Mouse (Mus musculus) left cerebral cortex, adult 18-20 months (tissue): ENCODE data around the gene Sycp2l. TPM values are rescaled to one million over a fixed set of nuclear protein-coding genes. Genes with fewer than 3 reads are reported as not detected.

Experiments used
- DNase-seq, 2 experiments: peaks; one replicate each; pipeline ENCODE4 v3.0.0; 2021 to 2022; ENCODE audit warnings: low spot score in 2 of 2, mixed read lengths in 1 of 2
- long read RNA-seq, 2 experiments: library from polyadenylated mRNA; stranded (forward); transcript quantifications; one replicate each; pipeline ENCODE4 v2.0.0; 2021
- total RNA-seq, 2 experiments: library from RNA; stranded (reverse); gene quantifications; 2 replicates each; pipeline ENCODE4 v1.2.3; 2021

The Sycp2l gene
- total RNA-seq, result under 1 TPM in 1 of 2 experiments, not detected in 1; 0.28 TPM
- long read RNA-seq, experiment 1, result 0 reads
- long read RNA-seq, experiment 2, partial matches to known transcripts, result 0 of 1 reads
- long read RNA-seq, experiment 2, other reads (novel, unspliced or antisense), result 1 of 1 reads

DNA sequence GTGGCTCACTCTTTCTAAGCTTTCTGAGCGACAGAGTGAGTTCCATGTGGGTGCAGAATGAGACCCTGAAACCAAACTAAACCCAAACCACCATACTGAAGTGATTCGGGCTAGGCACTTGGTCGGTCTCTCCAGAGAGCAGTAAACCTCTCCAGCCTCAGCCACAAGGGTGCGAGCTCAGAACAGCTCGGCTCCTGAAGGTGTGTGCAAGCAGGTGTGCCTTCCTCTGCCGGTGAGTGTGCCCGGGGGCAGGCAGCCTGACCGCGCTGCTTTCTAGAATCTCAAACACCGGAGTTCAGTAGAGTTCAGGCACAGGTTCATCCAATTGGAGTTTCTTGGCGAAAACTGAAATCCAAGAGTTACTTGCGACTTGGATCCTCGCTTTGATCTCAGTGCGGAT is at the start of gene Sycp2l:
TSS of gene Sycp2l (plus strand) at position 368 of the 400 bp plus-strand sequence.
- DNase-seq, result no peak

DNA sequence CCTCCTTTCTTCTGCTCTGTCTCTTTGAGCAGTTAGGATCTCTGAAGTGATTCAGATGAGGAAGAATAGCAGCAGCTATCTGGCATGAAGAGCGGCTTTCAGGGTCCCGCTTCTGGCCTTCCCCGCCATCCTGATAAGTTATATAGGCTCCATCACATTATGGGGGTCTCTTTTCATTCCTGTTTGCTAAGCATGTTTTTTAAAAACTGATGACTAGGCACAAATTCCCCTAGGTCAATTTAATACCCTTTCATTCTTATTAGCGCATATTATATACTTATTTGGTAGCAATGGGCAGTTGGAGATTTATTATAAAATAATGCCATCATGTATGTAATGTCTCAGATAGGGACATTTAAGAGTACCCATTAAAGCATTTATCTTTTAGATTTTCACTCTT is 46.5 kb upstream of the Sycp2l start:
- DNase-seq, result no peak

DNA sequence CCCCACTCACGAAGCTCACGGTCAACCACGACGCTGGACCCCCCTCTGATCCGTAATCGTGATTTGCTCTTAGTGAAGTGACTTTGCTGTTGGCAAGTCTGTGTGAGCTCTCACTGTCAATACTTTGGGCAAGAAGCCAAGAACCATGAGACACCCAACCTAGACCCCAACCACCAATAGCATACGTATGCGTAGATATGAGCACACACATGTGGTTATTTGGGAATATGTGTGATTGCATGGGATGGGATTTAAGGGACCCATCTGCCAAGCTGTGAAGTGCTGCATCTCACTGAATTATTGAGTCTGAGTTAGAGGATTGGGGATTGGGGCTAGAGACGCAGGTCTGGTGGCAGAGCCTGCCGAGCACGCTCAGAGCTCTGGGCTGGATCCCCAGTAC is 42.5 kb upstream of the Sycp2l start:
- DNase-seq, result no peak

DNA sequence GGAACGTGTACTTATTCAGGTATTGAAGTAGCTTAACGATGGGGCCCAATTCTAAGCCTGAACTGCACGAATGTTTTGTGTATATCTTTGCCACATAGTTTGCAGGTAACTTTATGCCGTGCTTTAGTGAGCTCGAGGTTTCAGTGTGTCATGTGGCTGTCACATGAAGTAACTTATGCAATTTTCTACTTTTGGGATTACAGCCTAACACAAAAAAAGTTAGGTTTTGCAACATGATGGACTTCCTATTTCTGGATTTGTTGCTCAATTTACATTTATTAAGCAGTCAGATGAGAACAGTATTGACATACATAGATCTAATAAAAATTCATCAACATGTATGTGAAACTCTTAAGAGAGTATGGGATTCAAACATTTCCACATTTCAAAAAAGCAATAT is 40.3 kb upstream of the Sycp2l start:
- DNase-seq, result no peak

DNA sequence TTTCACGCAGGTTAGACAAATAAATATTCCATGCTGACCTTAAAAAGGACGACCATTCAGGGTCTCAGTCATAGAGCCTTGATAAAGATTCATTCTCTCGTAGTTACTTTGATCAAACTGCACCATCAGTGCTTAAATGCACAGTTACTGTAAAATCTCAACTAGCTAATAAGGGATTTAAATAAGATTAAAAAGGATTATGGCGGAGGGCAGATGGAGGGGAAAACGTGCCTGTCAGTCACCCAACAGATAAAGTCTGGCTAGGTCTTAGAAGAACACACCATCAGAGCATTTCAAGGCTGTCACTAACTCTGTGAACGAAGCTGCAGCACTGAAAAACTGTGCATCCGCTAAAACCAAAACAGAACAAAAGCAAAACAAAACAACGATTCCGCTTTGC is 36.2 kb upstream of the Sycp2l start:
- no peak for DNase-seq

DNA sequence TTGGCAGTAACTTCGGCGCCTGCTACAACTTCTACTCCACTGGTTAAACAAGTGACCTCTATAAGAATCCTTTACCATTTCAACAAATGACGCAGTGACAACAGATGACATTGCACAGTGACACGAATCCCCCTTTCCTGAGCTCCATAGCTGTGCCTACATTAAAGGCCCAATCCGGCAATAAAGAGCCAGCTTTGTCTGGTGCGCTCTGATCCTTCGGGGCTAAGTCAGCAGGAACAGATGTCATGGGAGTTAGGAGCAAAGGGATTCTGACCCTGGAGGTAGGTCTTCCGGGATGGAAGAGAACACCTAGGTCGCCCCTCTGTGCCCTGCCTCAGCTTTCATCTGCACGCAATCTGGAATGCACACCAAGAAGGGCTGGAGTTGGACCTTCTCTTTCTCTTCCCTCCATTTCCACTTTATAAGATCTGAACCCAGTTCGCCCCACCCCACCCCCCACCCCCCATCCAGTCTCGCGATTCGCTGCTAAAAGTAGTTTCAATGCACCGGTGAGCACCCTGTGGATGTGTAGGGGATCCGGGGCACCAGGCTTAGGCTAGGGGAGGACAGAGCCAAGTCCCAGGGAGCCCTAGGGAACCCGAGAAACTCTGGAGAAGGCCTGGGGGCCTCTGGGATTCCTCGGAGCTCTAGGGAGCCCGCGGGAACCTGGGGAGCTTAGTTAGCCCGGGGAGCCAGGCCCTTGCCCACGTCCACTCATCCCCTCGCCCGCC is 35.3 kb upstream of the Sycp2l start:
- DNase-seq, result no peak

DNA sequence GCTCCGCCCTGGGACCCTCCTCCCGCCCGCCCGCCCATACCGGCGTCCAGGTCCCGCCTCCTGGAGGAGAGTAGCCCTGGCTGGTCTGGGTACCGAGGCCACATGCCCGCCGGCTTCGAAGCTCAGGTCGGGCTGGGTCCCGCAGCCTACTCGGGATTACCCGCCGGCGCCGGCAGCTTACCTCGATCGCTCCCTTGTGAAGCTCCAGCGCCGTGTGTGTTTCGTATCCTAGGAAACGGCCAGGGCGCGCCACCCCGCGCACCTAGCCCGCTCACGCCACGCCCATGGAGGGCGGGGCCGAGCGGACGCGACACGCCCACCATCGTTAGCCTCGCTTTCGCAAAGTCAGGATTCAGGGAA is 34.7 kb upstream of the Sycp2l start, which contains the start of gene Mak:
TSS of gene Mak (minus strand) at position 286 of the 360 bp plus-strand sequence.
- DNase-seq, result peak; percentile 58 to 78

DNA sequence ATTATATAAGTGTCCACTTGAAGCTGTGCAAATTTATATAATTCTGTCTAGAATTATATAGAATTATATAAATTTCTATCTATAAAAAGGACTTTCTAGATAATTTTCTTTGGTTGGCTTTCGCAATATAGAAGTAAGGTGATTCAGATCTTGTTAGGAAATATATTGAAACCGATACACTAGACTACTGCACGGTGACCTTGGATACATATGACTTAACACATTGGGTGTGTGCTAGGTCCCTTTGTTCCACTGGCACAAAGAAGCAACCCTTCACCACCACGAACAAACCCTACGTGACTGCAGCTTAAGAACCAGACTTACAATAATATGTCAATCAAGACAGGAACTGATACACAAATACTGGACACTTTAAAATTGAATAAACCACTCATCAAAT is 34.2 kb upstream of the Sycp2l start:
- DNase-seq, result no peak

DNA sequence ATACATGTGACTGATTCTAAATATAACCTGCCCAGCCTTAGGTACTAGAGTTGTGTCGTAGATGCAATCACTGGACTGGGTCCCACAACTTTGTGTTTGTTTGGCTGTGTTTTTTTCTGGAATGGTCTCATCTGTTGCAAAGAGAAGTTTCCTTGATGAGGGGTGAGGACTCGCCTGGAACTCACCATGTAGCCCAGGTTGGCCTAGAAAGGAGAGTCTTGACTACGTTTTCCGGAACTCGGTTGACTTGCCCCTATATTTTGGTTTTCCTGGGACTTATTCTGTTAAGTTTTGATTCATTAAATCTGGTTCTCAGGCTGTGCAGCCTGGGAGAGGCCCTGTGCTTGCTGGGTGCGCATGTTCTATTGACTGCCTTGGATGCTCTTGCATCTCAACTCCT is 33.4 kb upstream of the Sycp2l start:
- no peak for DNase-seq

DNA sequence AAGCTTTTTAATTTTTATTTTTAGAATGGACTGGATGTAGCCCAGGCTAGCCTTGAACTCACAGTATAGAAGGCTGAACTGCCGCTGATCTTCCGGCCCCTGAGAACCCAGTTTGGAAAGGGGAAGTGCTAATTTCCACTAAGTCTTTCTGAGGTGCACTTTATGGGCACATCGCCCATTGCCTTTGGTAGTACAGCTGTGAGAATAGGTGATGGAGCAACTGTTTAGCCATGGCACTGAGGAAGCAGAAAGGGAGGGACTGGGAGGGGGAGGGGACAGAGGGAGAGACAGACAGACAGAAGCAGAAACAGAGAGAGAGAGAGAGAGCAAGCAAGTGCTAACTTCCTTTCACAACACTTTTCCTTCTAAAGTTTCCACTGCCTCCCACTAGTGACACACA is 29.6 kb upstream of the Sycp2l start:
- no peak for DNase-seq

DNA sequence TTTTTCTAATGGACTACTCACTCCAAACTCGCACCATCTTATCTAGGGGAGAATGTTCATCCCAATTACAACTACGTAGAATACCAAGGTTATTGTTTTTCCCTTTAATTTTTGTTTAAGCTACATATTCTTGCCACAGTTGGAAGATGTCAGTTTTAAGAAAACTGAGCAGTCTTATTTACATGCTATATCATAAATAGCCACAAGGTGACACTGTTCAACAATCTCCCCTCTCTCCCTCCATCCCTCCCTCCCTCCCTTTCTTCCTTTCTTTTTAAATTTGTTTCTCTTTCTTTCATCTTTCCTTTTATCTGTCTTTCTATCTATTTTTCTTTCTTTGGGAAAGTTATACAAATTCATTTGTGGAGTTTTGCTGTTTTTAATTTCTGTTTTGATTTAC is 29.0 kb upstream of the Sycp2l start:
- no peak for DNase-seq

DNA sequence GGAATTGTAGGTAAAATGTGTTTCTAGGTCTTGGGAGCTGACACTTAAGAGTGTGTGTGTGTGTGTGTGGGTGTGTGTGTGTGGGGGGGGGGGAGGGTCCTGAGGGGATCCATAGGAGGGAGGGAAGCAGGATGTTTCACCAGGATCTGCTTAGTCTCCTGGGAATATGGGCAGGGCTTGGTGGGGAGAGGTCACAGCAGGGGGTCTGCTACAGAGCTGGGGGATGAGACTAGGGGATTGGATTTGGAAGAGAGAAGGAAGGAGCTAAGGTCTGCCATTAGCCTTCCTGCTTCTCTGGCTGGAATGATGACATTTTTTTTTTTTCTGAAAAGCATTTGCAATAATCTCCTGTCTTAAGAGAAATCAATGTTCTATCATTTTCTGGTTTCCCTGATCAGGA is 25.4 kb upstream of the Sycp2l start:
- no peak for DNase-seq

DNA sequence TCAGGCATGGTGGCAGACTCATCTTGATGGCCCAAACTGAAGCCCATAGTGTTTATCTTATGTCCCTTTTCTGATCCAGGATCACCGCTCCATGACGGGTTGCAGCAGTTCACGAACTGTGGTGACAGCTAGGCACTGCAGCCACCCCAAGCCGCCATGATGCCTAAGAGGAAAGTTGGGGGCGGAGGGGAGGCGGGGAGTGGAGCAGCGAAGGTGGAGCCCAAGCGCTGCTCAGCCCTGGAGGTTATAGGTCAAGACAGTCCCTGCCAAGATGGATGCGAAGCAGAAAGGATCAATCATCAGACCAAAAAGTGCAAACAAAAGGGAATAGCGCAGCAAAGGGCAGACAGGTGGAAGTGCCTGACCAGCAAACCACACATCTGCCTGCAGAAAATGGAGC is 22.8 kb upstream of the Sycp2l start:
- DNase-seq, result no peak

DNA sequence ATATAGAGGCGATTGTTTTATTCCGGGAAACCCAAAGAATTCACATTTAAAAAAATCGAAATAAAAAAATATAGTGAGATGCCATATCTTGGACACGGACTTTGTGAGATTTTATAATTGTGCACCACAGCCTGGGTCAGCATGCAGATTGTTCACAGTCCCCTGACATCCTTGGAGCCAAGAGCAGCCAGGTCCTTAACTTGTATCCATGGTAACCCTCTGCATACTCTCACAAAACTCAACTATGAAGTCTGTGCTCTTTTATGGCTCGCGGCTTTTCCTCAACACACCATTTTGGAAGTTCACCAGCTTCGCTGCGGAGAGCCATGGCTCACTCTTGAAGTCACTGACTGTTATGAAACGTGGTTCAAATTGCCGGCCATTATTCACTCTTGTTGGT is 19.9 kb upstream of the Sycp2l start:
- DNase-seq, result no peak

DNA sequence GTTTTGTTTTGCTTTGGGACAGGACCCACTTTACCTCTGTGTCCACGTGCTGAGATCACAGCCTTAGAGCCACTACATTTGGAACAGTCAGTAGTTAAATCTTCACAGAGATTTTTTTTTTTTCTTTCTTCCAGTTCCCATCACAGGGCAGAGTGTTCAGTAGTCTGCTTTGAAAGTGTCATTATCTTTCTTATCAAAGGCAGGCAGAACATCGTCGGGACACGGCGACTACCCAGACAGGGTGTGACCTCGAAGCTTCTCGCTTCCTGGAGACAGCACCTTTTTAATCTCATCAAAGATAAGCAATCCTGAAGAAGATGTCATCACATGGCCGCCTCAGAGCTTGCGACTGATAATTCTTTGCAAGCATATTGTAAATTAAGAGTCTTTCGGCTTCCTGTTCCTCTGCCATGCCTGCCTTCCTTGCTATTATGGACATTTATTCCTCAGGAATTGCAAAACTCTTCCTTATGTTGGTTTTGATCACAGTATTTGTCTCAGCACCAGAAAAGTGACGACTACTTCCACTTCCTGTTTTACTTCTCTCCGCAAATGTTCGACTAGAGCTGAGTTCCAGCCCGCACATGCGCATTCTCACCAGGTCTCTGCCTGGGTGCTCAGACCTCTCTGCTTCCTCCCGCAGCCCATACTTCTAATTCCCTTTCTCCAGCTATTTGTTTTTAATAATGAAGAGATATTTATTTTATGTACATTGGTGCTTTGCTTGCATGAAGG is 16.6 kb upstream of the Sycp2l start:
- no peak for DNase-seq

DNA sequence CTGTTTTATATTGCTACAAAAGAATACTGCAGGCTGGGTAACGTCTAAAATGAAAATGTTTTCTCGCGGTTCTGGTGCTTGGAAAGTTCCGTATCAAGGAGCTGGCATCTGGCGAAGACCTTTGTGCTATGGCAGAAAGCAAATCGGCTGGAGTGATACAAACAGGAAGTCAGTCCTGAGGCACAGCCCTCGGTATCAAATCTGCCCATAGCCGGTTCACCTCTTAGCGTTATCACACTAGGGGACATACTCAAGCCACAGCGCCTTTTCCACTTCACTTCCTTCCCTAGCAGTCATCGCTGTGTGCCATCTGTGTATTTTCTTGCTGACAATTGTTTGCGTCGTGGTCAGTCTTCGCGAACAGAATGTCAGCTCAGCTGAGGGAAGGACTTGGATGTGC is 15.8 kb upstream of the Sycp2l start:
- no peak for DNase-seq

DNA sequence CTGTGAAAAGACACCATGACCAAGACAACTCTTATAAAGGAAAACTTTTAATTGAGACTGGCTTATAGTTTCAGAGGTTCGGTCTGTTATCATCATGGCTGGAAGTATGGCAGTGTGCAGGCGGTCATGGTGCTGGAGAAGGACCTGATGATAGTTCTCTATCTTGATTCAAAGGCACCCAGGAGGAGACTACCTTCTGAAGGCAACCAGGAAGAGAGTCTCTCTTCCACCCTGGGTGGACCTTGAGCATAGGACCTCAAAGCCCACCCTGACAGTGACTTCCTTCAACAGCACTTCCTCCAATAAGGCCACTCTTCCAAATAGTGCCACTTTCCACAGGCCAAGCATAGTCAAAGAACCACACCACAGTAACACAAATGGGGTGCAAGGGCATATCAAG is 14.1 kb upstream of the Sycp2l start:
- DNase-seq, result no peak

DNA sequence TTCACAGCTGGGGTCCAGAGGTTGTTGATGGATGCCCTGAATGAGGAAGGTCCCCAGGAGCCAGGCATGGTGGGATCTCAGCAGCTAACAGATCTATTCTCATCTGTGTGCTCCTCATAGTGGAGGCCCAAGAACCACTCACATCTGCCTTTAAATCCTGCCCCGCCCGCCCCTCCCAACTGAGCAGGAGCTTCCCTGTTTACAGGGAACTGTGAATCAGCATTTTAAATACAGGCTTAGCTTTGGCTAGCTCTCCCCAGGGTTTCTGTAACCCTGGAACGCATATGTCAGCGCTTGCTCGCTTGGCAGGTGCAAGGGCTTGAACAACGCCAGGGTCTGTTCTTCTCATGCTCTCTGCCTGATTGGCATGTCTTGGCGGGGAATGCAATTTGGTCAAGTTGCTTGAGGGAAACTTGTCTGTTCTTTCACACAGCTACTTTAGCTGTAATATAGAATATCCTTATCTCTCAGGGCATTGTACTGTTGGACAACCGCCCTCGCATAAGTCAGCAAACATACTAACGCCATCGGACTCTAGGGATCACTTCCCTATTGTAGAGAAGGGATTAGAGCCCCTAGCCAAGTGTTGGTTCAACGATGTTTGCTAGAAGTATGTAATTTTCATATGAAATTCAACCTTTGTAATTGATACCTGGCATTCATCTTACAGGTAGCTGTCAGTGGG is 10.1 kb upstream of the Sycp2l start:
- no peak for DNase-seq

DNA sequence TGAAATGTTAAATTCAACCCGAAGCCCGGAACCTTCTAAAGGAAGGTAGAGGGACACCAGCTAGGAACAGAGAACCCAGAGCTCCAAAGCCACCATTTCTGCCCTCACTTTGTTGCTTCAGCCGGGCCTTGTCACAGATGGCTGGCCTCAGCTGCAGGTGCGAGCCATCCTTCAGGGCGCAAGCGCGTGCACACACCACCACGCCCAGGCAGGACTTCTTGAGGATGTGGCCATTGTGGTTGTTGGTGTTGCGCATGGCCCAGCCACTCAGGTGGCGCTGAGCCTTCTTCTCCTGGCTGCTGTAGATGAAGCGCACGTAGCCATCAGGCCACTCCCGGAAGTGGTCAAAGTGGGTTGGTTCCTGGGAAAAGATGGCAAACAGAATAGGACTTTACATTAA is 8.6 kb upstream of the Sycp2l start:
- no peak for DNase-seq

DNA sequence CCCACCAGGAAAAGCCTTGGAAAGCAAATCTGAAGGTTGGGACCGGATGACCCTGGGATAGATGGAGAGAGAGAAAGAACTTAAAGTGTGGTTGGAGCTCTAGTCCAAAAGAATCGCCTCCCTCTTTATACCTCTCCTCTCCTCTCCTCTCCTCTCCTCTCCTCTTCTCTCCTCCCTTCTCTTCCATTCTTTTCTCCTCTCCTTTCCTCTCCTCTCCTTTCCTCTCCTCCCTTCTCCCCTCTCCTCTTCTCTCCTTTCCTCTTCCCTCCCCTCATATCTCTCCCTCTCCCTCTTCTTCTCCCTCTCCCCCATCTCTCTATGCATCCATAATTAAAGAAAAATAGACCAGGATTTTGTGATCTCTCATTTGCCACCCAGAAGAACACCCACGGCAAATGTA is 3.2 kb upstream of the Sycp2l start, which contains the start of gene Gcm2:
TSS of gene Gcm2 (minus strand) at position 101 of the 400 bp plus-strand sequence.
- DNase-seq, result no peak

DNA sequence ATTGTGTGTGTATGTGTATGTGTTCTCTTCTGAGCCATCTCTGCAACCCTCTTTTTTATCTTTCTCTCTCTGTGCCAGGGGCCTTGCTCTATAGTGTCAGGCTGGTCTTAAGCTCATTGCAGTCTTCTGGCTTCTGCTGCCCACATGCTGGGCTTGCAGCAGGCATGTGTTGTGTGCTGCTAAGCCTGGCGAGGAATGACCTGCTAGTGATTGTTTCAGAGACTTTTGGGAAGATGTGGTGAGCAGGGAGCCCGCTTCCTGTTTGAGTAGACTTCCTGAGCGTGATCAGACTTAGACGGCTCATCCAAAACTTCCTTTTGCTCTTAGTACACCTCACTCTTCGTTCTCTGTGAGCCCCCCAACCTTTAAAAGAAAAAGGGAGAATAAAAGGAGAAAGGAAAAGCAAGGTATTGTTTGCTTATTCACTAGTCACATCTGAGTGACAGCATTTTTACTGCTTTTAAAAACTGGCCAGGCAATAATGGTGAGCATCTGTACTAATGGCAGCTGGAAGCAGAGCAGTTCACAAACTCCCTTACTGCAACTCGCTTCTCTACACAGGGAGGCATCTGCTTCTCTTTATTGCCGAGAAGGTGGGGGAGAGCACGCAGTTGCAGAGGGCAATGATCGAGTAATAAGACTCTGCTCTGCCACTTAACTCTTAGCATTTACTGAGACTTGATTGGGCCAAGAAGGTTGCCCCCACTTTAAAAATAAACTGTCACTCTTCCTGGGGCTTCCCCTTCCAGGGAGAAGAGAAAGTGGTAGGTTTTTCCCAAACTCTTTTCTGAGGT is 5.2 kb downstream of the Sycp2l start:
- no peak for DNase-seq
